Mouse (Mus musculus) limb, embryonic 12.5 days (tissue): ENCODE results near the gene Dag1. TPM values are rescaled to one million over a fixed set of nuclear protein-coding genes. Genes with fewer than 3 reads are reported as not detected.
A peak's percentile ranks its signal among the peaks of the same experiment; 100 is the strongest.
"Not testable (repeated sequence)": the region's sequence is repeated elsewhere in the genome, so short reads cannot be mapped to it uniquely, and the experiment has no call there.

ENCODE experiments used
- ATAC-seq: fragments of 200-750 bp; cut with Nextera tagmentation; 2 replicates; pipeline ENCODE4 v1.8.0; 2017; ENCODE audit warnings: low read depth, moderate TSS enrichment; ENCODE audit not compliant: insufficient number of reproducible peaks, insufficient read depth, low FRiP score, low TSS enrichment
- H3K27ac ChIP-seq: fragments of 300-500 bp; sonication (generic); 2 replicates; pipeline ENCODE4 v1.5.1; 2016; ENCODE audit warnings: mild to moderate bottlenecking, moderate library complexity
- H3K27me3 ChIP-seq: fragments of 300-500 bp; sonication (generic); 2 replicates; pipeline ENCODE4 v1.6.1; 2016; ENCODE audit warnings: mild to moderate bottlenecking, moderate library complexity
- H3K36me3 ChIP-seq: fragments of 300-500 bp; sonication (generic); 2 replicates; pipeline ENCODE4 v1.6.1; 2016; ENCODE audit warnings: mild to moderate bottlenecking, moderate library complexity
- H3K4me1 ChIP-seq: fragments of 300-500 bp; sonication (generic); replicated peaks from 2 replicates; pipeline ENCODE4 v1.6.1; 2016
- H3K4me2 ChIP-seq: fragments of 300-500 bp; sonication (generic); 2 replicates; pipeline ENCODE4 v1.6.1; 2016; ENCODE audit warnings: mild to moderate bottlenecking, moderate library complexity
- H3K4me3 ChIP-seq: fragments of 300-500 bp; sonication (generic); replicated peaks from 2 replicates; pipeline ENCODE4 v1.5.1; 2016; ENCODE audit warnings: mild to moderate bottlenecking
- H3K9ac ChIP-seq: fragments of 300-500 bp; sonication (generic); replicated peaks from 2 replicates; pipeline ENCODE4 v1.6.1; 2016; ENCODE audit warnings: mild to moderate bottlenecking, moderate library complexity
- H3K9me3 ChIP-seq: fragments of 300-500 bp; sonication (generic); 2 replicates; pipeline ENCODE4 v1.6.1; 2016; ENCODE audit warnings: mild to moderate bottlenecking, moderate library complexity
- WGBS: fragments of 180-500 bp; shearing (Covaris S2); methylation state at CpG from one replicate; pipeline ENCODE4 v1.1.7; 2016; 5-methylcytosine and 5-hydroxymethylcytosine counted together
- polyA plus RNA-seq: library from polyadenylated mRNA; unstranded; fragments of >200 nt; fragmentation: Nextera tagmentation; extraction: Ambion mirVana; gene quantifications from 2 replicates; pipeline ENCODE4 v1.2.1, GENCODE M21; 2016

Gene Dag1
- polyA plus RNA-seq, 1 experiment from 2014 or later = 45.7 TPM

DNA sequence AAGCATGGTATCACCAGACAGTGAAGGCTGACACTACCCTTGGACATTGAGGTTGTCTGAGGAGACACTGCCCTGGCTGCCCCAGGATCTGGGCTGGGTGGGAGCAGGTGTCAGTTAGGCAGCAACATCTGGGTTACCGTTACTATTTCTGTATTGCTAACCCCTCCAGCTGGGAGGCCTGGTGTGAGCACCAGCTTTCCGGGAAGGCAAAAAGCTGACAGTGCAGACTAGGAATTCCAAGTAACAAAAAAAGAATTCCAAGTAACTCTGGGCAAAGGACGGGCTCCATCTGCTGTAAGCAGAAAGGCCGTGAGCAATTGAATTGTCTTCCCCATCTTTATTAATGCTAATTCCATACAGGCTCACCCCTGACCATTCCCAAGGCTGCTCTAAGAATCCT, 65.1 kb downstream of the Dag1 start:
- ATAC-seq = no peak
- Histone ChIP-seq H3K27ac (no peak overlapping the region), H3K4me1 (peaks cover 20% of the 10 kb centered on the region), H3K4me3 (no peak overlapping the region), H3K36me3 (no peaks in the 10 kb centered on the region), H3K9me3 (no peaks in the 10 kb centered on the region), H3K9ac (no peak overlapping the region), H3K27me3 (peaks cover 6% of the 10 kb centered on the region), H3K4me2 (no peak overlapping the region)
- WGBS = 60% methylated on average over 4 of the region's 4 CpGs

DNA sequence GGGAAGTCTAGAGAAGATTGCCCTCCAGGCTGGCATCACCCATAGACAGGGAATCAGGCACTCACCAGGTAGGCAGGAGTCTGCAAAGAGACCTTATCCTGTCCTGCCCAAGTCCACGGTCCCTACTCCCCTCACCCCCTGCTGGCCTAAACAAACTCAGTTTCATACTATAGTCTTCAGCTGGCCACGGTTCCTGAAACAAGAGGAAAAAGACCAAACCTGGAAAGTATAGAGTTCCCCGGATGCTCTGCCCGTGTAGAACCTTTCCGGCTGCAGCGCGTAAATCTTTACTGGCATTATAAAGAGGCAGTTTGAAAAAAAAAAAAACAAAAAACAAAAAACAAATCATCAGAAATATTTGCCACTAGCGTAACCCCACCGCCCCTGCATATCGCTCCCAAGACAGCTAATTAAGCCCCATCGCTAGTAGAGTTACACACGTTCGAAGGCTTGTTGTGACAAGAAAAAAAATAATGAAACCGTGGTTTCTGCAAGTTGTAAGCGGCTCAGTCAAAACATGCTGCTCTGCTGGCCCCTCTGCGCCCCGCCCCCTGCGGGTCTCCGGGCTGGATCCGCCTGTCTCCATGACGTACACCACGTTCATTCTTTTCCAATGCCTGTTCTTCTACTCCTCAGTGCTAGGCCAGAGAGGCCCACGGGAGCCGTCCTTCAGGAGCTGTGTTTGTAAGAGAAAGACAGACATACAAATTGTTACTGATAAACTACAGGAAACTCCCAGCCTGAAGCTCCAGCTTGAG, 66.7 kb downstream of the Dag1 start:
- peak overlapping the region; percentile 46 for H3K4me2 ChIP-seq
- no peaks in the 10 kb centered on the region for H3K36me3 ChIP-seq
- H3K9me3 ChIP-seq = no peaks in the 10 kb centered on the region
- ATAC-seq = 0 out of 2 replicates have a peak, but pooled peaks have one; percentile 52
- H3K27ac ChIP-seq = peak overlapping the region; percentile 60
- peaks cover 6% of the 10 kb centered on the region for H3K27me3 ChIP-seq
- peak overlapping the region; percentile 32; the same call in 1 of the 2 replicates for H3K9ac ChIP-seq
- peak overlapping the region; percentile 12 for H3K4me3 ChIP-seq
- H3K4me1 ChIP-seq = peaks cover 20% of the 10 kb centered on the region
- WGBS = 28% methylated on average over 24 of the region's 24 CpGs

GRCm38 (mm10) chr9:108196222-108196621, 67.5 kb downstream of the Dag1 start:
- ATAC-seq, H3K9ac ChIP-seq, H3K36me3 ChIP-seq, H3K9me3 ChIP-seq, H3K4me3 ChIP-seq, H3K27ac ChIP-seq, H3K4me2 ChIP-seq, H3K27me3 ChIP-seq: not testable (repeated sequence)
- peaks cover 20% of the 10 kb centered on the region for H3K4me1 ChIP-seq
- WGBS = 66% methylated on average over 6 of the region's 6 CpGs

DNA sequence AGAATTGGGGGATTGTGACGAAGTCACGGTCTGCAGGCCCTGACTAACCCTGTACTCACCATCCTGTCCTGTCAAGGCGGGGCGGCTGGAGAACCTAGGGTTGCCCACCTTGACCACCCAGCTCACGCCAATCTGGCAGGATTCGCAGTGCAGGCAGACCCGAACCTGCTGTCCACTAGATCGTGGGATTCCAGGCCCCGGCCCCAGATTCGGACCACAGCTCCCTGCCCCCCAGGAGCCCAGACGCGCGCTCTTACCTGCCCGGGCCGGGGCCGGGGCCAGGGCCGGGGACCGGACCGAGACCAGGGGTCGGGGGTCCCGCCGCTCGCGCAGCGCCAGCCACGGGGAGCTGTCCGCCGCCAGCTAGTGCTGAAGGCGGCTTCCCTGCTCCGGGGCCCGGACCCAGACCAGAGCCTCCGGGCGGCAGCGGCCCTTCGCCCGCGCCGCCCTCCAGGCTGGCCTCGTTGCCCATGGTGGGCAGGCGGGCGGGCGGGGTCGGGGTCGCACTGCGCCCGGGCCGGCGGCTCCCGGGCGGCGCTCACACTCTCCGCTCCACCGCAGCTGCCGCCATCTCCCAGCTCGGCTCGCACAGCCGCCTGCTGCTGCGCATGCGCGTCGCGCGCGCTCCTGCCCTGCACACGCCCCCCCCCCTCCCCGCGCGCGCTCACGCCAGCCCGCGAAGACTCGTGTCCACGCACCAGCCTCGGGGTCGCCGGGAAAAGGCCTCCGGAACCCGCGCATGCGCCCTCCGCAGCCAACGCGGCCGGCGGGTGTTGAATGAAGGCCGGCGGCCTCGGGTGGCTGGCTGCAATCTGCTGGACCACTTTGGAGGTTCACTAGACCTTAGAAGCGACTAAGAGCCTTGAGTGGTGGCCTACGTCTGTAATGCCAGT, 73.7 kb downstream of the Dag1 start, which contains the start of gene Bsn:
Gene Bsn (minus strand): TSS at position 598 of the 893 bp plus-strand sequence.
- 3% methylated on average over 64 of the region's 91 CpGs for WGBS
- Histone ChIP-seq H3K9me3 (no peaks in the 10 kb centered on the region), H3K27me3 (peaks cover 46% of the 10 kb centered on the region), H3K4me3 (peak within 1 kb of the TSS; percentile 70), H3K36me3 (no peaks in the 10 kb centered on the region), H3K4me1 (peaks cover 6% of the 10 kb centered on the region), H3K9ac (no peak within 1 kb of the TSS; the same call in 1 of the 2 replicates), H3K4me2 (peak within 1 kb of the TSS; percentile 97), H3K27ac (no peak within 1 kb of the TSS)
- ATAC-seq = 0 out of 2 replicates have a peak, but pooled peaks have one; percentile 47

DNA sequence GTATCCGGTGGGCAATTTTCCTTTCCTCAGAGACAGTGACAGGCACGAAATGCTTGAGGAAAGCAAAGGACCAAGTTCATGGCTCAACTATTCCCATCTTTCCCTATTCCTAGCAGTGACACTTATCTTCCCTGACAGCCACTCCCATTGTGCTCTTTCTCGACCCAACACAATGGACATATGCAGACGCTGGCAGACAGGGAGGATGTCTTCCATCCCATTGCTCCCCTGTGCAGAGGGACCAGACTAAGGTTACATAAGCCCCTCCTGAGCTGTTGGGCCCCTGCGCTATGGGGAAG, 74.3 kb downstream of the Dag1 start:
- Histone ChIP-seq H3K27me3 (peaks cover 42% of the 10 kb centered on the region), H3K4me2 (peak overlapping the region; percentile 97), H3K36me3 (no peaks in the 10 kb centered on the region), H3K4me1 (peaks cover 6% of the 10 kb centered on the region), H3K9ac (no peak overlapping the region), H3K27ac (no peak overlapping the region), H3K4me3 (peak overlapping the region; percentile 70), H3K9me3 (no peaks in the 10 kb centered on the region)
- ATAC-seq = no peak
- 45% methylated on average over 5 of the region's 5 CpGs for WGBS

- no peaks in the 10 kb centered on the region for H3K36me3 ChIP-seq
- H3K9me3 ChIP-seq = no peaks in the 10 kb centered on the region
- no peak overlapping the region for H3K27ac ChIP-seq
- H3K4me2 ChIP-seq = no peak overlapping the region
- 86% methylated on average over 7 of the region's 7 CpGs for WGBS
- no peak for ATAC-seq
- no peak overlapping the region for H3K4me3 ChIP-seq
- no peak overlapping the region for H3K9ac ChIP-seq
- H3K4me1 ChIP-seq = peaks cover 6% of the 10 kb centered on the region
- peaks cover 41% of the 10 kb centered on the region for H3K27me3 ChIP-seq
These were observed 74.7 kb downstream of the Dag1 start for GRCm38 (mm10) chr9:108189023-108189422.

DNA sequence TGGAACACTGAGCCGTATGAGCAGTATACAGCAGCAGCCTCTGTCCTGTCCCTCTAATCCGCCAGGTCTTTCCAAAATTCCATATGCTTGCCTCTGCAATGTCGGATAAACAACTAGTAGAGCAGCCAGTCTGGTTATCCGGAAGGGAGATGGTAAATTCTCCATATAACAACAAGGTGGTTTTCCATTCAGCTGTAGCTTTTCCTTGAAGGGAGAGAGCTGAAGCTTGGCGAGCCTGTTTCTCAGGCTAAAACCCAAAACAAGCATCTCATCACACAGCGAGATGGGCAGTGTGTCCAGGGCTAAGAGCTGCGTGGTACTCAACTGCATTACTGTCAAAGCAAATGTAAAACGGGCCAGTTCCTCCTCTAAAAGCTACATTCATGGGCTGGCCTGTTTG, 75.2 kb downstream of the Dag1 start:
- no peak for ATAC-seq
- no peak overlapping the region for H3K4me2 ChIP-seq
- H3K27me3 ChIP-seq = peaks cover 41% of the 10 kb centered on the region
- 78% methylated on average over 8 of the region's 8 CpGs for WGBS
- no peak overlapping the region for H3K4me3 ChIP-seq
- H3K9ac ChIP-seq = no peak overlapping the region
- H3K27ac ChIP-seq = no peak overlapping the region
- H3K4me1 ChIP-seq = peaks cover 6% of the 10 kb centered on the region
- no peaks in the 10 kb centered on the region for H3K36me3 ChIP-seq
- no peaks in the 10 kb centered on the region for H3K9me3 ChIP-seq

GRCm38 (mm10) chr9:108187616-108188015, 76.1 kb downstream of the Dag1 start:
- Histone ChIP-seq H3K4me3 (no peak overlapping the region), H3K36me3 (no peaks in the 10 kb centered on the region), H3K9me3 (no peaks in the 10 kb centered on the region), H3K4me1 (peaks cover 6% of the 10 kb centered on the region), H3K27ac (no peak overlapping the region), H3K9ac (no peak overlapping the region), H3K4me2 (no peak overlapping the region), H3K27me3 (peaks cover 41% of the 10 kb centered on the region)
- no peak for ATAC-seq
- 30% methylated on average over 6 of the region's 6 CpGs for WGBS

DNA sequence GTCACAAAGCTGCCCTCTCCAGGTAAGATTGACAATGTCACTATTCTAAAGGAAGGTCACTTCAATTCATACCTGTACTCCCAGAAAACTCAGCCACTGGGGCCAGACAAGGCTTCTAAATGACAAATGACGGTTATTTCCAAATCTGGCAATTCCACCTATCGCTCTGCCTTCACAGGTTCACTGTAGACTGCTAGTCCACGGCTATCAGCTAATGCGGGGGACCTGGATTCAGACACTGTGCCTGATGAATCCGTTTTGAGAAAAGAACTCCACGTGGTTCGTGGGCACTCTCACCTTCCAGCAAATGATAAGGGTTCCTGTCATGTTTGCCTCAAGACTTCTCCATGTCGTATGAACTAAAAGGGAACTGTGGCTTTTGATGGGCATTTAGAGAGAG, 78.0 kb downstream of the Dag1 start:
- Histone ChIP-seq H3K27ac (no peak overlapping the region), H3K9ac (no peak overlapping the region), H3K9me3 (no peaks in the 10 kb centered on the region), H3K27me3 (peaks cover 33% of the 10 kb centered on the region), H3K36me3 (no peaks in the 10 kb centered on the region), H3K4me2 (no peak overlapping the region), H3K4me3 (no peak overlapping the region), H3K4me1 (peaks cover 6% of the 10 kb centered on the region)
- 82% methylated on average over 8 of the region's 8 CpGs for WGBS
- no peak for ATAC-seq

DNA sequence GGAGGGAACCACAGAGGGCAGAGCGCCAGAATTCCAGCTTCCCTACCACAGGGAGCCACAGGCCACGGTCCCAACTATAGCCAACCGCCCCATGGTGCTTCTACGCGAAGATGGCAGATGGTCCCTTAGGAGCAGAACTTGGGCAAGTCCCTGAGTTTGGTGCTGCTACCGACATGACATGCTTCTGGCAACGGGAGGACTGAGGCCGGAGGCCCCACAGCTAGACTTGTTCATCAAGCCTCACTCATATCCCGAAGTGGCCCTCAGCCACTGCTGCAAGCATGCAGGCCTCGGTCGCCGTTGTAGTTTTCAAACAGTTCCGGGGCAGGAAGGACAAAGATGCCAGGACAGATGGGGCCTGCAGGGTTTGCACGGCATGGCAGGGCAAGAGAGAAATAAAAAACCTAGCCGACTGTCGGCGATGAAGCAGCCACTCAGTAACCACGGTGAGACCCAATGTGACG, 80.2 kb downstream of the Dag1 start:
- no peak overlapping the region for H3K9ac ChIP-seq
- H3K27me3 ChIP-seq = peaks cover 11% of the 10 kb centered on the region
- no peak overlapping the region for H3K4me2 ChIP-seq
- no peak overlapping the region for H3K4me3 ChIP-seq
- H3K4me1 ChIP-seq = no peaks in the 10 kb centered on the region
- WGBS = 90% methylated on average over 19 of the region's 19 CpGs
- ATAC-seq = no peak
- no peaks in the 10 kb centered on the region for H3K9me3 ChIP-seq
- H3K36me3 ChIP-seq = no peaks in the 10 kb centered on the region
- no peak overlapping the region for H3K27ac ChIP-seq

DNA sequence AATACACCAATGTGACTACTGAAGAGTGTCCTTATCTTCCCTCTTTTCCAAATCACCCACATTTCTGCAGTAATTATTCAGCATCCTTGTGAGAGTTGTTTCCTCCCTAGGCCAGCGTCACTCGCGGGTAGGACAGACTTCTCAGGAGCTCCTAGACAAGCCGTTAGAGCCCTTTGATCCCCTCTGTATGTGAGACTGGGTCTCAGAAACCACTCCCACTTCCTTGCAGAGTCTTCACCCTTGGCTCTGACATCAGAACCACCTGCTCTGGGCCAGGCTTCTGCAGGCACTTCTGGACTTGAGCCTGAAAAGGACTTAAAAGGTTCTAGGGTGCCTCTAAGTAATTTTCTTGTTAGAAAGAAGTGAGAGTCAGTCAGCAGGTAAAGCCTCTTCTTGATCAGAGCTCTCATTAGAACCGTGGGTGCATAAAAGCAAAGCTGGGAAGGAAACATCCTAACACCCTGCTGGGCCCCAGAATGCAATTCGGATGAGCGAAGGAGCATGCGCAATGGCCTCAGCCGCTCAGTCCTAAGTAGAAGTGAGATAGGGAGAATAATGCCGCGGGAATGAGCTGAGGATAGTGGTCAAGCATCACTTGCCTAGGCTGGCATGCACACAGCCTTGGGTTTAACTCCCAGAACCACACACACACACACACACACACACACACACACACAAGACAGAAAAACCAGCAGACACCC, 80.8 kb downstream of the Dag1 start:
- no peak overlapping the region for H3K4me3 ChIP-seq
- H3K4me1 ChIP-seq = no peaks in the 10 kb centered on the region
- H3K27me3 ChIP-seq = peaks cover 9% of the 10 kb centered on the region
- H3K4me2 ChIP-seq = no peak overlapping the region
- H3K27ac ChIP-seq = no peak overlapping the region
- no peak overlapping the region for H3K9ac ChIP-seq
- no peaks in the 10 kb centered on the region for H3K36me3 ChIP-seq
- ATAC-seq = no peak
- 59% methylated on average over 11 of the region's 11 CpGs for WGBS
- no peaks in the 10 kb centered on the region for H3K9me3 ChIP-seq
